Mouse (Mus musculus): ENCODE measurements around the gene Trub1. TPM values are rescaled to one million over a fixed set of nuclear protein-coding genes. Genes with fewer than 3 reads are reported as not detected.

Gene Trub1
- total and polyA plus RNA-seq, 3 experiments: 7.0 to 19.2 (median 10.7) TPM

DNA sequence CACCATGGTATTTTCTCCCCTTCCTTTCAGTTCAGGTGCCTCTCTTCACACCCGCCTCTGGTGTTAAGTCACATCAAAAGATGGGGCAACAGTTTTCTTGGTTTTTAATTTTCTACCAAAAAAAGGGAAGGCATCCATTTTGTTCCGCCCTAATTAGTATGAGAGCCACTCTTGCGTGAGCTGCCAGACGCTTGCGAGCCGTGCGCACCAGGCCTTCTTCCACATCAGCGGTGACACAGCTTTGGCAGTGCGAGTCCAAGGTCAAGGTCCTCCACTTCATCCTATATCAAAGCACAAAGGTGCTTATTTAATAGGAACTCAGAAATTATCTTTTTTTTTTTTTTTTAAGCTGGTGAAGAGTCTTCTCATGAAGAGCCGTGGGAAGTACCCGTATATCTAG lies 87.4 kb downstream of the Trub1 start:
- TF ChIP-seq CTCF (IDR thresholded peaks at IDR 0.05; ENCODE audit: low read depth, low read length) (no peak), GATA1 (IDR thresholded peaks at IDR 0.05; ENCODE audit: borderline replicate concordance, low read length) (no peak), POLR2AphosphoS5 (IDR thresholded peaks at IDR 0.05; ENCODE audit: insufficient replicate concordance, low read depth, low read length) (no peak), TAL1 (conservative IDR thresholded peaks at IDR 0.05; ENCODE audit: low read depth, low read length) (no peak), GATA2 (IDR thresholded peaks at IDR 0.05; ENCODE audit: borderline replicate concordance, low read depth, low read length) (no peak)
- H3K4me1 ChIP-seq (ENCODE audit: insufficient read depth, low read depth, low read length): no peaks in the 10 kb centered on the region
- H3K4me3 ChIP-seq (ENCODE audit: low read depth, low read length): no peak overlapping the region
- H3K36me3 ChIP-seq (replicated peaks): no peaks in the 10 kb centered on the region
- H3K9me3 ChIP-seq (replicated peaks): no peaks in the 10 kb centered on the region
- no peak for DNase-seq (ENCODE audit: low spot score)
- H3K27me3 ChIP-seq (ENCODE audit: insufficient read depth, low read length): 0 out of 2 replicates have a peak, but pooled peaks cover 2% of the 10 kb centered on the region
- ATAC-seq (ENCODE audit: extremely low read depth, insufficient number of reproducible peaks, low FRiP score, poor library complexity, severe bottlenecking): no peak

Other genes with a start within 250 kb of the Trub1 start
- gene Ablim1, start 138.0 kb upstream of the Trub1 start, total RNA-seq (2014; fragmentation: Nextera tagmentation): 0.24 TPM in 1 of 2 replicates, not detected in the other
- 0.06 and 0.71 TPM in 2 replicates for gene Ablim1, start 138.0 kb upstream of the Trub1 start, total RNA-seq (2017)
- 0.08 TPM in 1 of 2 replicates, not detected in the other for gene Ablim1, start 138.0 kb upstream of the Trub1 start, polyA plus RNA-seq (2012)
- gene Fam160b1, start 92.2 kb upstream of the Trub1 start, total RNA-seq (2014; fragmentation: Nextera tagmentation): 16.6 and 17.1 TPM in 2 replicates
- gene Fam160b1, start 92.2 kb upstream of the Trub1 start, total RNA-seq (2017): 10.6 and 11.1 TPM in 2 replicates
- 5.5 and 6.2 TPM in 2 replicates for gene Fam160b1, start 92.2 kb upstream of the Trub1 start, polyA plus RNA-seq (2012)
- gene Atrnl1, start 158.1 kb downstream of the Trub1 start, total RNA-seq (2014; fragmentation: Nextera tagmentation): 3.2 and 3.6 TPM in 2 replicates
- gene Atrnl1, start 158.1 kb downstream of the Trub1 start, total RNA-seq (2017): 5.8 and 6.2 TPM in 2 replicates
- 0.52 and 0.68 TPM in 2 replicates for gene Atrnl1, start 158.1 kb downstream of the Trub1 start, polyA plus RNA-seq (2012)

All from G1E (cell line).